Mouse (Mus musculus) heart, adult 2 months (tissue): ENCODE data around the gene Chchd5.

Source experiments
- CTCF ChIP-seq: fragments of 200-600 bp; IDR thresholded peaks from 2 replicates; pipeline ENCODE4 v1.8.1; 2022; ENCODE audit warnings: antibody characterized with exemption, mild to moderate bottlenecking, moderate library complexity
- POLR2A ChIP-seq: fragments of 200-500 bp; IDR thresholded peaks from 2 replicates; pipeline ENCODE4 v1.6.1; 2011; ENCODE audit warnings: mild to moderate bottlenecking, low read depth, low read length, control low read depth; ENCODE audit not compliant: insufficient read depth

- TF ChIP-seq CTCF (no peak), POLR2A (no peak)
These were observed 13.7 kb upstream of the Chchd5 start for GRCm38 (mm10) chr2:129115706-129116367.
